In genomic region chr7:74536186-74536585, GRCm38 (mm10) we compare ENCODE assay signal across 18 mouse cellular contexts. TPM values are rescaled to one million over a fixed set of nuclear protein-coding genes. Genes with fewer than 3 reads are reported as not detected.
DNase-seq lines count a peak whose midpoint lies in the region; ATAC-seq and TF ChIP-seq lines count a peak whose summit lies in the region.
"Had no signal": no experiment of that assay in that cellular context is flagged by ENCODE, and none has a peak within 500 bp of the region (broad histone marks: within the 10 kb centered on the region; RNA-seq: fewer than 3 reads in every experiment).

No protein-coding gene starts in this region.

- no peak overlapping the region for H3K4me2 ChIP-seq in embryonic facial prominence, embryonic 14.5 days (ENCODE audit: low read depth, low read length)
- no peak overlapping the region for H3K4me2 ChIP-seq in lung, postnatal 0 days (replicated peaks; ENCODE audit: low read depth, low read length)
- H3K4me2 ChIP-seq: embryonic facial prominence, embryonic 12.5 days; forebrain, embryonic 12.5 days; heart, embryonic 12.5 days; hindbrain, embryonic 15.5 days had no signal

- no peak for TF ChIP-seq CTCF in lung, postnatal 0 days (IDR thresholded peaks at IDR 0.05)

- H3K27me3 ChIP-seq in embryonic facial prominence, embryonic 14.5 days (replicated peaks; ENCODE audit: control insufficient read depth, insufficient read depth, low read length) = no peaks in the 10 kb centered on the region
- H3K27me3 ChIP-seq in embryonic facial prominence, embryonic 10.5 days (replicated peaks; ENCODE audit: low read depth, poor library complexity, severe bottlenecking) = no peaks in the 10 kb centered on the region
- H3K27me3 ChIP-seq in lung, postnatal 0 days (replicated peaks; ENCODE audit: insufficient read depth, low read length) = no peaks in the 10 kb centered on the region
- H3K27me3 ChIP-seq: embryonic facial prominence, embryonic 12.5 days; forebrain, embryonic 12.5 days; heart, embryonic 12.5 days; hindbrain, embryonic 15.5 days had no signal

- H3K4me1 ChIP-seq in embryonic facial prominence, embryonic 14.5 days (ENCODE audit: control insufficient read depth, insufficient read depth, low read length) = no peaks in the 10 kb centered on the region
- no peaks in the 10 kb centered on the region for H3K4me1 ChIP-seq in embryonic facial prominence, embryonic 10.5 days
- no peaks in the 10 kb centered on the region; the same call in 1 of the 2 replicates for H3K4me1 ChIP-seq in lung, postnatal 0 days (ENCODE audit: insufficient read depth, low read depth, low read length)
- H3K4me1 ChIP-seq: embryonic facial prominence, embryonic 12.5 days; forebrain, embryonic 12.5 days; hindbrain, embryonic 10.5 days; hindbrain, embryonic 15.5 days had no signal

- DNase-seq in embryonic facial prominence, embryonic 14.5 days (ENCODE audit: low spot score) = peak; percentile 21
- no peak for DNase-seq in embryonic facial prominence, embryonic 10.5 days (ENCODE audit: low spot score)
- DNase-seq in lung, postnatal 0 days (ENCODE audit: low spot score) = peak; percentile 89
- DNase-seq in lung, postnatal 36 days = peak; percentile 83
- DNase-seq in embryo, embryonic 10.5 days (ENCODE audit: low spot score) = no peak
- DNase-seq in gastrocnemius, adult 18-20 months (ENCODE audit: low spot score) = no peak
- no peak for DNase-seq in layer of hippocampus, adult 11-12 months (ENCODE audit: low spot score)
- DNase-seq: adrenal gland, postnatal 10 days; cerebellum, postnatal 10 days; embryo, embryonic 11 days; gastrocnemius, adult 2 months; gastrocnemius, postnatal 25 days had no signal

- peak; percentile 84 for TF ChIP-seq EP300 in lung, postnatal 0 days (IDR thresholded peaks at IDR 0.05)

- no peak overlapping the region for H3K9ac ChIP-seq in embryonic facial prominence, embryonic 14.5 days (ENCODE audit: low read depth, low read length)
- no peak overlapping the region for H3K9ac ChIP-seq in lung, postnatal 0 days (replicated peaks; ENCODE audit: low read depth)
- H3K9ac ChIP-seq: embryonic facial prominence, embryonic 12.5 days; forebrain, embryonic 12.5 days; heart, embryonic 12.5 days; hindbrain, embryonic 15.5 days had no signal

- H3K4me3 ChIP-seq in embryonic facial prominence, embryonic 14.5 days (ENCODE audit: low read depth, low read length) = no peak overlapping the region
- no peak overlapping the region for H3K4me3 ChIP-seq in embryonic facial prominence, embryonic 10.5 days
- no peak overlapping the region for H3K4me3 ChIP-seq in lung, postnatal 0 days (ENCODE audit: low read depth, low read length)
- H3K4me3 ChIP-seq: embryonic facial prominence, embryonic 12.5 days; forebrain, embryonic 12.5 days; gastrocnemius, adult 2 months; heart, embryonic 12.5 days; hindbrain, embryonic 10.5 days; hindbrain, embryonic 15.5 days had no signal

- H3K27ac ChIP-seq in embryonic facial prominence, embryonic 14.5 days (replicated peaks; ENCODE audit: low read depth, low read length) = no peak overlapping the region
- H3K27ac ChIP-seq in embryonic facial prominence, embryonic 10.5 days (replicated peaks) = no peak overlapping the region
- no peak overlapping the region for H3K27ac ChIP-seq in lung, postnatal 0 days (ENCODE audit: low read length)
- H3K27ac ChIP-seq: embryonic facial prominence, embryonic 12.5 days; forebrain, embryonic 12.5 days; gastrocnemius, adult 2 months; hindbrain, embryonic 10.5 days; hindbrain, embryonic 15.5 days had no signal

- 72% methylated on average over 4 of the region's 4 CpGs for WGBS in embryonic facial prominence, embryonic 14.5 days
- WGBS in embryonic facial prominence, embryonic 10.5 days = 83% methylated on average over 4 of the region's 4 CpGs
- 50% methylated on average over 4 of the region's 4 CpGs for WGBS in lung, postnatal 0 days

- H3K36me3 ChIP-seq in embryonic facial prominence, embryonic 14.5 days (ENCODE audit: control insufficient read depth, insufficient read depth, low read length) = no peaks in the 10 kb centered on the region
- no peaks in the 10 kb centered on the region for H3K36me3 ChIP-seq in embryonic facial prominence, embryonic 10.5 days (replicated peaks)
- no peaks in the 10 kb centered on the region for H3K36me3 ChIP-seq in lung, postnatal 0 days (ENCODE audit: insufficient read depth, low read length)
- H3K36me3 ChIP-seq: embryonic facial prominence, embryonic 12.5 days; forebrain, embryonic 12.5 days; heart, embryonic 12.5 days; hindbrain, embryonic 10.5 days; hindbrain, embryonic 15.5 days had no signal

- ATAC-seq in embryonic facial prominence, embryonic 14.5 days (ENCODE audit: low read depth) = no peak
- peak; percentile 95 for ATAC-seq in lung, postnatal 0 days
- ATAC-seq: forebrain, embryonic 16.5 days had no signal

- H3K9me3 ChIP-seq in embryonic facial prominence, embryonic 14.5 days (ENCODE audit: control insufficient read depth, low read length) = no peaks in the 10 kb centered on the region
- H3K9me3 ChIP-seq in embryonic facial prominence, embryonic 10.5 days = no peaks in the 10 kb centered on the region
- no peaks in the 10 kb centered on the region for H3K9me3 ChIP-seq in lung, postnatal 0 days (ENCODE audit: low read length)
- H3K9me3 ChIP-seq: embryonic facial prominence, embryonic 12.5 days; forebrain, embryonic 12.5 days; heart, embryonic 12.5 days; hindbrain, embryonic 10.5 days; hindbrain, embryonic 15.5 days had no signal

RNA-seq across cellular contexts. Expression of gene Slco3a1, which starts 18.4 kb away (rescaled TPM):
- polyA plus RNA-seq in embryonic facial prominence, embryonic 14.5 days (2014; fragmentation: Nextera tagmentation; extraction: Ambion mirVana) = 13.4 and 13.9 TPM in 2 replicates
- 7.4 and 7.9 TPM in 2 replicates for polyA plus RNA-seq in embryonic facial prominence, embryonic 10.5 days (2016; fragmentation: Nextera tagmentation; extraction: Ambion mirVana)
- 42.8 and 51.8 TPM in 2 replicates for polyA plus RNA-seq in lung, postnatal 0 days (2015; fragmentation: Nextera tagmentation; extraction: Ambion mirVana)
- total RNA-seq in gastrocnemius, adult 18-20 months (2021) = 10 to 100 TPM; 60.0 to 77.8 TPM

Comparison
In these comparisons a context has a peak if more than half of its experiments do, and no peak if none do; other contexts are left out.
1. DNase-seq: peak in embryonic facial prominence, embryonic 14.5 days (single experiment), lung, postnatal 0 days (single experiment) and lung, postnatal 36 days (single experiment); none in embryonic facial prominence, embryonic 10.5 days (single experiment), embryo, embryonic 10.5 days (single experiment), gastrocnemius, adult 18-20 months (single experiment) and layer of hippocampus, adult 11-12 months (single experiment).